ENCODE assay signal across 8 mouse cellular contexts in the genomic region with DNA sequence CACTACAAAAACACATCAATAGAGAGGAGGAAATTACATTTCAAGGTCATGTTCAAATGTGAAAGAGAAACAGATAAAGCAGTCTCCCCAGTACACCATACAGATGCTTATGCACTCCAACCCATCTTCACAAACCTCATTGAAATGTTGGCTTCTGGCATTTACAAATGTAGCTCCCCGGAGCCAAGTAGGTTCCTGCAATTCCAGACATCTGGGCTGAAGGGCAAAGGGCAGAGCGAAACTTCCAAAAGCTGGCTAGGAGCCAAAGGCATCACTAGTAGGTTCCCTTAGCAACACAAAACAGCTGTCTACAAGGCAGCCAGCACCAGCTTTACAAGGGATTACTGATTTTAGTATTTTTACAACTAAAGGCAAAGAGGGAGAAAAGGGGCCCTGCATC.
DNase-seq lines count a peak whose midpoint lies in the region; ATAC-seq lines count a peak whose summit lies in the region.

No protein-coding gene starts in this region.

- H3K9ac ChIP-seq in midbrain, embryonic 15.5 days: no peak overlapping the region

- peak overlapping the region; percentile 90 for H3K27ac ChIP-seq in heart, embryonic 10.5 days
- 0 out of 2 replicates have a peak overlapping the region, but pooled peaks have one; percentile 16 for H3K27ac ChIP-seq in midbrain, embryonic 15.5 days

- H3K4me2 ChIP-seq in midbrain, embryonic 15.5 days: no peak overlapping the region

- peak; percentile 83 for DNase-seq in ES-CJ7 (ENCODE audit: low read depth, low spot score)
- DNase-seq in adrenal gland, postnatal 14 days: peak; percentile 79
- no peak for DNase-seq in heart, embryonic 10.5 days (ENCODE audit: low spot score)
- DNase-seq in kidney, postnatal 36 days: peak; percentile 85 to 93
- DNase-seq in frontal cortex, postnatal 25 days (ENCODE audit: low spot score in 2 of 2): no peak
- DNase-seq in urinary bladder, postnatal 14 days (ENCODE audit: low spot score): no peak
- no peak for DNase-seq in left cerebral cortex, postnatal 25 days (ENCODE audit: low spot score in 2 of 2)

- H3K36me3 ChIP-seq in heart, embryonic 10.5 days: no peaks in the 10 kb centered on the region
- H3K36me3 ChIP-seq in midbrain, embryonic 15.5 days (replicated peaks): no peaks in the 10 kb centered on the region

- no peak for ATAC-seq in midbrain, embryonic 15.5 days (replicated peaks)

- WGBS in heart, embryonic 10.5 days: 21% methylated on average over 2 of the region's 2 CpGs
- WGBS in midbrain, embryonic 15.5 days: 17% methylated on average over 2 of the region's 2 CpGs

- H3K4me1 ChIP-seq in heart, embryonic 10.5 days: peaks cover 64% of the 10 kb centered on the region
- H3K4me1 ChIP-seq in midbrain, embryonic 15.5 days: peaks cover 19% of the 10 kb centered on the region

- no peaks in the 10 kb centered on the region for H3K27me3 ChIP-seq in heart, embryonic 10.5 days (ENCODE audit: insufficient read depth, poor library complexity, severe bottlenecking)
- no peaks in the 10 kb centered on the region for H3K27me3 ChIP-seq in midbrain, embryonic 15.5 days (replicated peaks)

- peak overlapping the region; percentile 46 for H3K4me3 ChIP-seq in heart, embryonic 10.5 days
- H3K4me3 ChIP-seq in midbrain, embryonic 15.5 days: no peak overlapping the region

- intact Hi-C loops in left cerebral cortex, postnatal 25 days (cut with DNase I): no loop called here

- no peaks in the 10 kb centered on the region for H3K9me3 ChIP-seq in heart, embryonic 10.5 days
- H3K9me3 ChIP-seq in midbrain, embryonic 15.5 days: no peaks in the 10 kb centered on the region

Comparison
In these comparisons a context has a peak if more than half of its experiments do, and no peak if none do; other contexts are left out.
1. DNase-seq: peak in ES-CJ7 (single experiment), adrenal gland, postnatal 14 days (single experiment) and kidney, postnatal 36 days (2 of 2); none in heart, embryonic 10.5 days (single experiment), frontal cortex, postnatal 25 days (0 of 2), urinary bladder, postnatal 14 days (single experiment) and left cerebral cortex, postnatal 25 days (0 of 2).